Mouse (Mus musculus) neural tube, embryonic 14.5 days (tissue): Measurements from ENCODE around the gene Hsd3b4. TPM values are rescaled to one million over a fixed set of nuclear protein-coding genes. Genes with fewer than 3 reads are reported as not detected.

Experiments used
- polyA plus RNA-seq: library from polyadenylated mRNA; unstranded; fragments of >200 nt; fragmentation: Nextera tagmentation; extraction: Ambion mirVana; gene quantifications from 2 replicates; pipeline ENCODE4 v1.2.1, GENCODE M21; 2014

Gene Hsd3b4
- polyA plus RNA-seq, 1 experiment from 2014 or later = not detected

Other genes starting within 250 kb of the Hsd3b4 start
- 6.5 and 17.6 TPM in 2 replicates for gene Hmgcs2, start 230.1 kb downstream of the Hsd3b4 start, polyA plus RNA-seq
- 163 and 176 TPM in 2 replicates for gene Phgdh, start 170.5 kb downstream of the Hsd3b4 start, polyA plus RNA-seq
- 21.7 and 28.9 TPM in 2 replicates for gene Zfp697, start 128.1 kb downstream of the Hsd3b4 start, polyA plus RNA-seq
- 0.42 TPM in 1 of 2 replicates, not detected in the other for gene Gm4450, start 53.4 kb downstream of the Hsd3b4 start, polyA plus RNA-seq
- gene Gm10681, start 78.3 kb upstream of the Hsd3b4 start, polyA plus RNA-seq = not detected in 2 replicates
- gene Hsd3b5, start 119.7 kb upstream of the Hsd3b4 start, polyA plus RNA-seq = not detected in 2 replicates
- not detected in 2 replicates for gene Hsd3b2, start 214.0 kb upstream of the Hsd3b4 start, polyA plus RNA-seq